Mouse (Mus musculus) adrenal gland, postnatal 10 days (tissue): ENCODE measurements at regions not wholly inside any gene's neighbourhood (a gene's known extent, or its start where the extent isn't known, plus 50 kb on each side); places are given as distances from the start of the nearest gene placed in this dataset.

Source experiments
- DNase-seq: peaks from one replicate; pipeline ENCODE4 v3.0.0; 2021; ENCODE audit warnings: mixed read lengths

- DNase-seq: no peak
Measured at GRCm38 (mm10) chr1:76676836-76677235, 838.1 kb downstream of the Epha4 start.

DNA sequence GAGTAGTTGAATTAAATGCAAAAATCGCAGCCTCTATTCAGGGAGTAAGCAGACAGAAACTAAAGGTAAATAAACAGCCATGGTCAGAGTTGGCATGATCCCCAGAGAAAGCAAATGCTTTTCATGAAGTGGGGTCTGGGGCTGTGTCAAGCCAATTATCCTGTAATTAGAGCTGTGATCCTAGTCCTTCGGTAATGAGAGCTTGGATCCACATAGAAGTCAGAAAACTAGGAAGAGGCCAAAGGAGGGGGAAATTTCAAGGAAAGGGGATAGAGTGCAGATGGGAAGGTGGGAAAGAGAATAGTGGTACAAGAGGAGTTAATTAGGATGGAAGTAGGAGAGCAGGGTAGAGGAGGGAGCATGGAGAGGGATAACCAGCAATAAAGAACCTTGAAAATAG lies 809.3 kb downstream of the Epha4 start:
- DNase-seq: no peak

DNA sequence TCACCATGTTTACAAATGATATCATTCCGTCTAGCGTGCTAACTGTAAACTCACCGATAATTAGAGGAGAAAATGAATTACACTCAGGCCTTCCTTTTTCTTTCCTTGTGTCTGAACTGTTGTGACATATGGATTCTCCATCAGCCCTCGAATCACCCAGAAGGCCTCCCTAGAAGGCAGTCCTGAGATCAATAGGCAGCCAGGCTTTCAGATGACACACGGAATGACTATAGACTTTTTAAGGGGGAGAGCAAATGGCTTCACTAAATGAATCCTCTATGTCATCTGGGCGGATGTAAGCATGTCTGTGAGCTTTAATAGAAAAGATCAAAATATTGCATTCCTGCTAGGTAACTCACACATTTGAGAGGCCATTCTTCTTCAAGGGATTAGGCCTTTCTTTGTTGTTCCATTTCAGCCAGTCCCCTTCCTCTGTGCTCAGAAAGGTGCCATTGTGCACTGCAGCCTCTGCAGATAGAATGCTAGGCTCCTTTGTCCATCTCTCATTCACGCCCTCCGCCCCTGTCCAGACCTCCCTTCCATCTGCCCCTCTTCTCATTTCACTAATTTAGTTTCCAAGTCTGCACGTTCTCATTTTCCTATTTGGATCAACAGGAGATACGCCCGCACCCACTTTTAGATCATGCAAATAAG lies 797.1 kb downstream of the Epha4 start:
- no peak for DNase-seq

DNA sequence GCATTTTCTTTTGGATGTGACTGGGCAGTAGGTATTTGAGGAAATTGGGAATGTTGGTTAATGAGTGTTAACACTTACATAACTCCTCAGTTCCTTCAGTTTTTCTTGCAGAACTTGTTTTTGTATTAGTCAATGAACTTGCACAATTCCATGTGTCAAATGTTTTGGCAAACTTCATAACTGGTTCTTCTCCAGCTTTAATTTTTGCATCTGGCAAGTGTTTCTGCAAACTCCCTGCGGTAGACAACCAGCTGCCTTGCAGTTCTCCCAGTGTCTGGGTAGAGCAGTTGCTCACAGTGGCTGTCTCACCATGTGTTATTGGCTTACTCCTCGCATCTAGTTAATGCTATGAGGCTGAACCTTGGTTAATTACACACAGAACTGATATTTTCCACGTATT lies 790.4 kb downstream of the Epha4 start:
- DNase-seq: peak; percentile 33

- DNase-seq: no peak
Measured at GRCm38 (mm10) chr1:76737003-76737402, 777.9 kb downstream of the Epha4 start.

- DNase-seq: no peak
Measured at GRCm38 (mm10) chr1:76737663-76738062, 777.2 kb downstream of the Epha4 start.

DNA sequence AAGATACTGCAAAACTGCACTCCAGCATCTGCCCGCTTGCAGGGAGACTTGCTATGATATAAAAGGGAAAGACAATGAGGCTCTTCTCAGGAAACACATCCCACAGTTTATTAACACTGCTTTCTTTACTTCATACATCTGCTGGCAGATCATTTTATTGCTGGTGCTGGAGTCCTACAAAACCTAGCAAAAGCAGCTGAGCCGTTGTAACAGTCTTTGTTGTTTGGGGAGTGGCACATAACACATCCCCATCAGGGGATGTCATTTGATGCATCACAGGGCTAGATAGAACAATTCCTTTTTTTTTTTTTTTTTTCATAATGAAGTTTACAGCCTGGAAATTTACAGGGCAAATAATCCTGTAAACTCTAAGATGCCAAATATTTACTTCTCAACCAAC lies 742.2 kb downstream of the Epha4 start:
- no peak for DNase-seq

GRCm38 (mm10) chr1:76786871-76787270 lies 728.0 kb downstream of the Epha4 start:
- DNase-seq: no peak

DNA sequence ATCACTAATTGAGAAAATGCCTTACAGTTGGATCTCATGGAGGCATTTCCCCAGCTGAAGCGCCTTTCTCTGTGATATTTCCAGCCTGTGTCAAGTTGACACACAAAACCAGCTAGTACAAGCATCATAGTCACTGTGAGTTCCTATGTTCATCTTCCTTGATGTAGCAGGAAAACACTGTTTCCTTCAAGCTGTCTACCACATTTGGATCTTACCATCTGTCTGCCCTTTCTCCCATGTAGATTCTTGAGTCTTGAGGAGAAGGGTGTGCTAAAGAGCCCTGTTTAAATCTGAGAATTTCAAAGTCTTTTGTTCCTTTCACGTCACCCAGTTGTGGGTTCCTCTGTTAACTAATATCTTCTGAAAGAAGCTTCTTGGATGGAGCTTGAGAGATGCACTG lies 721.5 kb downstream of the Epha4 start:
- DNase-seq: no peak

- DNase-seq: no peak
Measured at GRCm38 (mm10) chr1:76819906-76820305, 695.0 kb downstream of the Epha4 start.

GRCm38 (mm10) chr1:76821610-76822009 lies 693.3 kb downstream of the Epha4 start:
- DNase-seq: no peak

- DNase-seq: no peak
Measured at GRCm38 (mm10) chr1:76829690-76830089, 685.2 kb downstream of the Epha4 start.

GRCm38 (mm10) chr1:76832311-76832710 lies 682.6 kb downstream of the Epha4 start:
- no peak for DNase-seq

DNA sequence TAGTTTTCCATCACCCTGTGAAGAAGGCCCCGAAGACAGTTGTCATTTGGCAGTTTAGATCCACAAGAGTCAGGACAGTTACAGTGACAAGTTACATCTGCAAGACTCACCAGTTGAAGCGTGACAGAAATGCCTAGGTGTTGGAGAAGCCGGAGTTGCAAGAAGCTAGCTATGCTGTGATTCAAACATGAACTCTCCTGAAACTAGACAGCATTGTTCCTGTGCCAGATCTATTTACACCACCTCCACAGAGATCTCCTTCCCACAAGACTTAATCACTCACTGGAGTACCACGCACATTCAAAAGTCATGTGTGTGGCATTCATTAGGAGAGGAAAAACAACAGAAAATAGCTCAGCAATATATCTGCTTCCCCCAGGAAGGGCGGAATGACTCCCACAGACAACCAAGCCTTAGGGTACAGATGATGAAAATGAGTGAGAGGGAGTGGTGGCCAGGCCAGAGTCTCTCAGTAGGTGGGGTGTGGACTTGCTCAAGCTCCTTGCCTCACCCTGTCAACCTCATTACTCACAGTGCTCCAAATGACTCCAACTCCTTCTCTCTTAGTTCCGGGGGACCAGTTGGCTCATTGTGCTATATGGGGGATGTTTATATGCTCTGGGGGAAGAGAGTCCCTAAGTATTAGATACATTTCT lies 679.7 kb downstream of the Epha4 start:
- no peak for DNase-seq

GRCm38 (mm10) chr1:76849346-76849745 lies 665.5 kb downstream of the Epha4 start:
- no peak for DNase-seq

- peak; percentile 3 for DNase-seq
Measured at GRCm38 (mm10) chr1:76866304-76866968, 648.5 kb downstream of the Epha4 start.

DNA sequence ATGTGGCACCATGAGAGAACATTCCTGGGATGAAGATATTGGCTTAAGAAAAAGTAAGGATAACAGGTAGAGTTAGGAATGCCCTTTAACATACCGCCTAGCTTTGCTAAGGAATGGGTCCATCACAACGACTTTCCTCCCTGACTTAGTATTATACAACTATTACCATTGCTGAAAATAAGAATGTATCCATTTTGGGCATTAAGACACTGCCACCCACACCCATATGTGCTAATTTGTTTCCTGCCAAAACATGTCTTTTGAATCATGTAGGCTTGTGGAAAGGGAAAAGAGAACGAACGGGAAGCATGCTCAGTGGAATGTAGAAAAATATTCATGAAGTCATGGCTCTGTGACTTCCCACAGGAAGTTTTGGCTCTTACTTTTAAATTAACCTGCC lies 641.7 kb downstream of the Epha4 start:
- no peak for DNase-seq

DNA sequence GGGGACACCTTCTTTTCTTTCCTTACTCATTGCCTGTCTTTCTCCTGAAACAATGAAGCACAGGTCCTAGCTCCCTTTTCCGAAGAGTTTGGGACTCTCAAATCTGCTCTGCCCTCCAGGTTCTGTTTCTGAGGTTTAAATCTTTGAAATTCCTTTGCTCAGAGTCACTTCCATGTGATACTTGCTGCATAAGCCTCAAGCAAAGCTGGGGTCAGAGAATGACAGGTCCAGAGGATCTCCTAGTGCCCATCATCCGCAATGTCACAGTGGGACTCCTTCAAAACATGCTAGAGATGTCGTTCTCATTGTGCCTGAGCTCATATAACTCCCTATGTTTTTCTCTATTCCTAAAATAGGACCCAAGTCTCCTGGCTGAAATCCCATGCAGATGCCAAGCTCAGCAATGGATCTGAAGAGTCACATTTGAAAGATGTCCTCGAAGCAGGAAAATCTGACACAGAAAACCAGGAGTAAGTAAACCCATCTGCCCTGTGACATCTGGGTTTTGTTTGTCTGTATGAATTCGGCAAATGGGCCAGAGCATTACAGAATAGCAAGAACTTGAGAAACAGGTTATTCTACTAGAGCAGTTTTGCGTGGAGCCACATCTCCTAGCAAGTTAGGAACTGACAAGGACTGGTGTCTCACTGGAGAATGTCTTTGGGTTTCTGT lies 634.6 kb downstream of the Epha4 start:
- DNase-seq: no peak

DNA sequence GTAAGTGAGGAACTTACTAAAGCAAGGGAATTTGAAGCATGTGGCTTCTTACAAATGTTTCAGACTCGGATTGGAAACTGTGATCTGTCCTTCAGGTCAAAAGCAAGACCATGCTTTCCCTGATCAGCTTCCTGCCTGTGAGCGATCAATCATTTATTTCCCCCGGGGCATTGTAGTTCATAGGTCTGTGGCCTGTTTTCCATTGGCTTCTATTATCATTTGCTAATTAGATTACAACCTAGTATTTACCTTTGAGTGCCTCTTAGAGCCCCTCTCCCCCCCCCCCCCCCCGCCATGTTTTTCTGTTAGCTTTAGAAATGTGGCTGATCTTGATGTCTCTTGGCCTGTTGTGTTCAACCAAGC lies 634.1 kb downstream of the Epha4 start:
- DNase-seq: no peak

DNA sequence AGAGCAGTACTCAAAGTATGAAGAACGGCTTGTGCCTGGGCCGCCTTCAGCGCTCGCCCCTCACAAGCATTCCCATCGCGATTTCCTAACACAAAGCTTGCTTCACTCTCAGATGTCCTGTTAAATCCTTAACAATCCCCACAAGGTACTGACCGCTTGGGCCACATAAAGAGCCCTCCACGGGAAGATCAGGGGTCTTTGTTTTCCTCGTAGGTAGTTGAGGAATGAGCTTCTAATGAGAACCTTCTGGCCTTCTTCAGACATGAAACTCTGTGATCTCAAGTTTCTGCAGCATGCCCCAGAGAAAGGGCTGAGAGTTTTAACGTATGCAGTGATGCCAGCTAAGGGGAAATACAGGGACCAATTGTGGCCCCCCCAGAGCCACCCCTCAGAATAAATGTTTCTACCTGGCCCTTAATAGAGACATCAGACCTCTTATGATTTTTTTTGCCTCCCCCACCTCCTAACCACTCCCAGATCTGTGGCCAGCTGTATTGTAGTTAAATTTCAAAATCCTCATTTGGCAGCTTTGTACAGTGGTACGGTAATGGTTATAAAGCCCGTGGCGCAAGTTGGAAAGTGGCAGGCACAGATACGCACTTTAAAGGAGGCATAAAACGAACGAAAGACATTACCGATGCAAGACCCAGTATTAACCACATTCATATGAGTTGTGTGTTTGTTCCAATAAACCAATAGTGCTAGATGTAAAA lies 618.6 kb downstream of the Epha4 start:
- DNase-seq: no peak

GRCm38 (mm10) chr1:76897431-76897830 lies 617.5 kb downstream of the Epha4 start:
- no peak for DNase-seq

GRCm38 (mm10) chr1:76911472-76911871 lies 603.4 kb downstream of the Epha4 start:
- DNase-seq: no peak

DNA sequence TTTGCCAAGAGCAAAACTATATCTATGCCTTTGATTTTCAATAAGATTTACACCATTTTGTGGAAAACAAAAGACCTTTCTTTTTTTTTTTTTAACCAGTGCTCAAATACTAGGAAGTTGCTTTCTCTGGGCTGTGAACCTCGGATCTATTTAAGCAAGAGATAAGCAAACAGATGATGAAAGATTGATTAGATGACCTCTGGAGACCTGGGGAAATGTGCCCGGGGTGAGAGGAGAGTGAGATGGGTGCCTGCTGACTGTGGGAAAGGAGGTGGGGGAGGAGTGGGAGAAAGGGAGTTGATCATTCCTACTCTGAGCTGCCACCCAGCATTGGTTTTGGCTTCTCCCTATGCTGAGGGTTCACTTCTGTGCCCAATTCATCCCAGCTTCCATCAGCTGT lies 595.3 kb downstream of the Epha4 start:
- DNase-seq: no peak
